Mouse (Mus musculus) cerebellum, adult 2 months (tissue): ENCODE data around the gene S1pr5.

Experiments
- CTCF ChIP-seq: fragments of 200-500 bp; IDR thresholded peaks from 2 replicates; pipeline ENCODE4 v1.5.1; 2011; ENCODE audit warnings: low read depth, mild to moderate bottlenecking, control low read depth, low read length, moderate library complexity, borderline replicate concordance; ENCODE audit not compliant: insufficient read depth
- POLR2A ChIP-seq: fragments of 200-500 bp; IDR thresholded peaks from 2 replicates; pipeline ENCODE4 v1.6.1; 2011; ENCODE audit warnings: low read length, control low read depth, borderline replicate concordance; ENCODE audit not compliant: insufficient read depth

DNA sequence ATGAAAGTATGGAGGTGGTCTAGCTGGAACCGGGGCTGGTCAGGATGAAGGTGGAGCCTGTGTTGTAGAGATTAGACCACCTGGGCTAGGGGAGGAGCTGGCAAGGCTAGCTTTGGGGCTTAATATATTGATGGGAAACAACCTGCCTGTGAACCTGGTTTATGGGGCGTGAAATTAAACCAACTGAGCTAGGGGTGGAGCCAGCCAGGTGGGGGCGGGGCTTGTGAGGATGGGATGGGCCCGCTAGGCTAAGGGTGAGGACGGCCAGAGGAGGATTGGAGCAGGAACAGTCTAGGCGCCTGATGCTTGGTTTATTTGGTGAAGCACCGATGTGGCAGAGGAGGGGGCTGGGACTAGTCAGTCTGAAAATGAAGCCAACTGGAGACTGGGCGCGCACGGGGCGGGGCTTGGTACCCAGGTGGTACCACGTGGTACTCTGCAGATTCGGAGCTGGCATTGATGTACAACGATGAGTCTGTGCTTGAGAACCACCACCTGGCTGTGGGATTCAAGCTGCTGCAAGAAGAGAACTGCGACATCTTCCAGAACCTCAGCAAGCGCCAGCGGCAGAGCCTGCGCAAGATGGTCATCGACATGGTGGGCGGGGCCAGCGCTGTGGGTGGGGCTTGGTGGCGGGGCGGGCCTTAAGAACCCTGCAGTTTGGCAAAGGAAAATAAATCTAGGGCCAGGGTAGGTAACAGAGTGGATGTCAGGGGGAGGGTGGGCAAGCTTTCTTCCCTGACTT lies 43.5 kb downstream of the S1pr5 start:
- TF ChIP-seq POLR2A: no peak
- TF ChIP-seq CTCF: no peak
